Mouse (Mus musculus): Measurements from ENCODE around the gene Grin2b.

- TF ChIP-seq POLR2A (IDR thresholded peaks at IDR 0.05; ENCODE audit: low read depth, low read length) (no peak), CTCF (IDR thresholded peaks at IDR 0.05; ENCODE audit: borderline replicate concordance, insufficient read depth, low read length) (no peak)
Observed at GRCm38 (mm10) chr6:136162090-136162489, 11.2 kb downstream of the Grin2b start.
